Mouse (Mus musculus) frontal cortex, postnatal 14 days (tissue): ENCODE measurements around the gene Tmem178.
"Not testable (repeated sequence)": the region's sequence is repeated elsewhere in the genome, so short reads cannot be mapped to it uniquely, and the experiment has no call there.

Experiments used
- DNase-seq, 2 experiments: peaks; one replicate each; pipeline ENCODE4 v3.0.0; 2022; ENCODE audit warnings: low spot score in 2 of 2

Gene Tmem178

DNA sequence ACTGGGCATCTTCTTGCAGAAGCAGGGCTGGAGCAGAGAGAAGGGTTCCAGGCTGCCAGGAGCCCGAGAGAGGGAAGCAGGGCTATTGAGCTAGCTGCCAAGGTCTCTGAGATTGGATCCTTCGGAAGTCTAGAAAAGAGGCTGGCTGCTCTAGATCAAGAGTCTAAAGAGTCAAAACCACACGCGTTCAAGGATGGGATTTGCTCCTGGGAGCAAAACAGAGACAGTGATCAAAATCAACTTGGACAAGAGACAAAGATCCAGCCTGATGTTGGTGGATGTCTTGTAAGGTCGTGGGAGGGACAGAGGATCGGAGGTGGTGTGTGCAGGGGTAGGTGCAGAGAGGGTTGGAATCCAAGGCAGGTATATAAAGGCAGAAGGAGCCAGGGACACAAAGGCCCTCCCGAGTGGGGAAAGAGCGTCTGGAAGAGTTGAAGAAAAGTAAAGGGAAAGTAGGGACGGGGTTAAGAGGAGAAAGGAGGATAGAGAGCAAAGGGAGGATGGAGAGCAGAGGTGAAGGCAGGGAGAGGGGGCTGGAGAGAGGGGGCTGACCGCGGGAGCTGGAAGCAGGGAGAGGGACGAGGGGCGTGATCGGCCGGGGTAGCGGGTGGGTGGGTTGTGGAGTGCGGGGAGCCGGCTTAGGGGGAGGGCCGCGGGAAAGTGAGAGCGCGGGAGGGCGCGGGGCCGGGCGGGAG, 450 bp upstream of the Tmem178 start:
- DNase-seq: no peak

DNA sequence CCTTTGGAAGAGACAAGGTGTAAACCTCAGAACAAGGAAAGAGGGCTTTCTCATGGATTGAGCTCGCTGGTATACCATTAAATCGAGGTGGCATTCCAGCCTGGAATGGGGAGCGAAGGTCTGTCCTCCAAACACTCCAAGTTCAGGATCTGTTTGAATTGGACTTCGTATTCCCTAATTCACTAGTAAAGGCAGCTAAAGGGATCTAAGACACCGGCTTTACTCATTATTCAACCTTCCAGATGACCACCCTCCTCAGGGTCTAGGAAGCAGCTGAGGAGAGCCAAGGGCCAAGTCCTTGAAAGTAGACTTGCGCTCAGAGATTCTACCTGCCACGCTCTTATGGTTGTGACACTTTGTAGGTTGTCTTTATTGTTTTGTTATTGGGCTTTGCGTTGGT, 1.1 kb downstream of the Tmem178 start:
- DNase-seq: not testable (repeated sequence)

DNA sequence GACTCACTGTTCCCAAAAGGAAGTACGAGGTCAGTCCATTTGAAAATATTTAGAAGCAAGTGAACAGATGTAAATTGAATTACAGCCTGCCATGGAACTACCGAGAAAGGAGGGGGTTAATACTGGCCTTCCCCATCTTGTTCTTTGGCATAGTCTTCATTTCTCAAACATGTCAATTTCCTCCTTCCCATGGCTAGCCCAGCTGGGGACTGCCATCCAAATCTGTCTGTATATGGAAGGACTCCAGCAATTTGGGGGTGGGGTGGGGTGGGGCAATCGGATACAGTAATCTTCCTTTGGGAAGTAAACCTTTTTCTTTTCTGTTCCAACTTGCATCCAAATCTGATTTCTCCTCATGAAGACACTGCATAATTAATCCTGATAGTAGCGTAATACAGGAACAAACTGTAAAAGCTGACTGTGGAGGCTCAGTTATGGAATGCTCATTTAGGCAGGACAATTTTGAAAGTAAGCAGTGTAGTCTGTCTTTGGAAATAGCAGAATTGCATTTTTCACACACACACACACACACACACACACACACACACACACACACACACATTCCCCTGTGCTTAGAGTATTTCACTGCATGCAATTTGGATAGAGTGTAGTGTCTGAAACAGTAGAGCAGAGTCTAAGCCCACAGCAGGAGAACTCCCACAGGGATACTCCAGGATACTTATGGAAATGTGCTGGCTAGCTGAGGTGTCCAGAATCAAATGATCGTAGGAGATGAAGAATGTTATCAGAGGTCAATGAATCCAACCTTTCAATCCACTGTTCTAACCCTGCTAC, 1.9 kb downstream of the Tmem178 start:
- DNase-seq: no peak

DNA sequence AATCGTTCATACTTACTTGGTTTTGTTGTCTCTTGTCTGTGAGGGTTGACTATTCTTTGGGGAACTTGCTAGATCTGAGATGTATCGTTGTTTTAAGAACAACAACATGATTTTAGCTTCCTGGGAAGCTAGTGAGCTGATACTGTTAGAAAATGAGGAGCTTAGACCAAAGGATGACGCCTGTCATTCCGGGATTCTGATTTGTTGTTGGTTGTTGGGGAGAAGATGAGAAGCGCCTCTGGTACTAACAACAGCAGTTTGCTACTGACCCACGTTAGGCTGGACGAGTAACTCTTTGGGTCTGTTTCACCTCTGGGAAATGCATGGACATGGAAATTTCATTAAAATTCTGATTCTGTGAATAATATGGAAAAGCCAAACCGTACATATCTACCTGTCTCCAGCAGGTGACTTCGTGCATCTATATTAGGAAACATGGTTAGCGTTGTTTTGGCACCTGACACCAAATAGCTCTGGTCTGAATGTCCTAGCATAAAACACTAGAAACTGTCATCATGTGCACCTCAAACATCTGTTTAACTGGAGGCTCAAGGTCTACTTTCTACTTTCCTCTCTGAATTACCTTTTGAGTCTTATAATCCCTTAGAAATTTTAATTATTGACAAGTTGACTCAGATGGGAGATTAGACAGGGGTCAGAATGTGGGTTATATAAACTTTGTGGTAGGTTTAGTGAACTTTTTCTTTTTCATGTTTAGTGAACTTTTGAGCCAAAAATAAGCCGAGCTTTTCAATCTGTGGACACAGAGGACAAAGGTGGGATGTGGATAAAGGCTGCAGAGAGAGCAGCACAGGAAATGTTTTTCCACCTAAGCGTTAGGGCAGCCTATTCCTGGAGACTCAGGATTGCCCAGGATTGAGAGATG, 2.9 kb downstream of the Tmem178 start:
- no peak for DNase-seq

DNA sequence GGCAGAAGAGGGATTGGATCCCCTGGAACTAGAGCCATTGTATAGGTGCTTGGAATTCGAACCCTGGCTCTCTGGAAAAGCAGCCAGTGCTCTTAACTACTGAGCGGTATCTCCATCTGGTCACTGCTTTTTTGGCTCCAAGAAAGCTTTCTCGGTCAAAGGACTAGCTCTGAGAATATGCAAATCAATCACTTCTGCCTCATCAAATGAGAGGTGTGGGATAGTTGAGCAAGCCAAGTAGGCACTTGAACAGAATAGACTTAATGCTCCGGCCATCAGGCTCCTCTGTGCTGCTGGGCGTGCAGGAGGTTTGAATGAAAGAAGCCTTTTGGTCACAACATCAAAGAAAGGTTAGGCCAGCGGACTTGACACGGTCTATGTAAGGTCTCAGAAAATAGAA, 5.0 kb downstream of the Tmem178 start:
- DNase-seq: no peak

DNA sequence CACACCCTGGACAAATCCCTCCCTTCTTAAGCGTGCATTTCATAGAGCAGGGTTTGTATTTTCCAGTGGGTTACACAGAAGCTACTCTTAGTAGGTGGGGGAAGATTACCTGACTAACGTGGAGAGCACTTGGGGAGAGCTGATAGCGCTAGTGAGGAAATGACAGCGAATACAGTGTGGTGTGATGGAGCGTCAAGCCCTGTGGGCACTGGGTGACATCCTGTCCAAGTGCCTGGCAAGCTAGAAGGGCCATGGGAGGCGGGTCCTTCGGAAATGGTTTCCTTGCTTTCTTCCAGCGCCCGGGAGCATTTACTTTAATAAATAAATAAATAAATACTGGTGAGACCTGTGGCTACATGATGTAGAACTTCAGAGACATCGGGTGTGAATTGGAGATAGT, 5.5 kb downstream of the Tmem178 start:
- DNase-seq: no peak

DNA sequence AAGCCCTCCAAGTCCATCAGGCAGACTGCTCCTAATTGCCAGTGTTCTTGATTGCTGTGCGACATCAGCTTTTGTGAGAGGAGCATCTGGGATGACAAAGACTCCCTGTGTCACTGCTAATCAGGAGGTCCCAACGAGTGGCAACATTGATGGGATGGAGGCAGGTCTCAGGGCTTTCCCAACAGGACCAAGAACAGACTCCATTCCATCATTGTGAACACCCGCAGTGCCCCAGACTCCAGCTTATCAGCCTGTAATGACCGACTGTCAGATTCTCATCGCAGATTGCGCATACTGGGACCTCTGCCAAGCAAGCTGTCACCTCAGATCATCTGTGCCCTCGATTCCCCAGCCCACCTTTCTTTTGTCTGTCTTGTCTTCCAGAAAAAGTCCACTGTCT, 7.9 kb downstream of the Tmem178 start:
- DNase-seq: no peak

DNA sequence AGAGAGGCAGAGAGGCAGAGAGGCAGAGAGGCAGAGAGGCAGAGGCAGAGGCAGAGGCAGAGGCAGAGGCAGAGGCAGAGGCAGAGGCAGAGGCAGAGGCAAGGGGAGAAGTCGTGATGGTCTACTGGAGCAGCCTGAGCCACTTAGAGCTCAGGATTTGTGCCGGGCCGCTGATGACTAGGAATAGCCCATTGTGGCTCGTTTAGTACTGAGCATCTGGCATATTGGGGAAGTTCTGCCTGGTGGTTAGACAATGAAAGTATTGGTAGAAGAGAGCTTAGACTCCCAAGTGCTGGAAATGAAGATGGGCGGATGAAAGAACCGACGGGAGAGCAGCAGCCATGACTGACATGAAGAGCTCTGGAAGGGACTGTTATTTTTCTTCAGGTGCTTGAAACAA, 11.0 kb downstream of the Tmem178 start:
- DNase-seq: no peak

DNA sequence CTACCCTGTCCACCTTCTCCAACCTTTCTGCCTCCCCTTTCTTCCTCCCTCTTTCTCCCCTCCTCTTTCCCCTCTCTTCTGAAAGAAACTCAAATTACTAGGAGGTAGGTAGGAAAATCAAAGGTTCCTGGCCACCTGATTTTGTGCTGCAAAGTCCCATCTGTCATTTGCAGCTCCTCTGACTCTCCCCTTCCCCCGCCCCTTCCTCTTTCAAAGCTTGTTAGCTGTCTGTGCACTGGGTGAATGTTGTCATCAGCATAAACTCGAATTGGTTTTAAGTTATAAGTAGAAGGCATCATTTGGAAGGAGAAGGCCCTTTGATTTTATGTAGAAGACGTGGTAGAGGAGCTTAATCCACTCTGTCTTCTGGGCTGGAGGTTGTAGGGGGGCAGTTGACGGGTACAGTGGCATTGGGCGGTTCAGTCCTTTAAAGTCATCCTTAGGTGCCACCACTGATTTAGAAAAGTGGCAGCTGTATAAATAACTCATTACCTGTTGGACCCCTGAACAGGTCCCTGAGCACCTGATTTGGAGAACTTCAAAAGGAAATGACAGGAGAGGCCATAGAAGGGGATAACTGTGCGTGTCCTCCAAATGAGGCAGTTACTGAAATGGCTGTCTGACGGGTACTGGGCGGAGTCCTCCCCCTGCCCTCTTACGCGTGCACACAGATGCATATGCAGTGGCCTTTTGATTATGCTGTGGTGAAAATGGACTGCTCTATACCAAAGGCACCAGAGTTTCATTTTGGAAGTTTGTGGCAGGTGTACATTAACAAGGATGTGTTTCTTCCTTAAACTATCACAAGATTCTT, 11.8 kb downstream of the Tmem178 start:
- no peak for DNase-seq

DNA sequence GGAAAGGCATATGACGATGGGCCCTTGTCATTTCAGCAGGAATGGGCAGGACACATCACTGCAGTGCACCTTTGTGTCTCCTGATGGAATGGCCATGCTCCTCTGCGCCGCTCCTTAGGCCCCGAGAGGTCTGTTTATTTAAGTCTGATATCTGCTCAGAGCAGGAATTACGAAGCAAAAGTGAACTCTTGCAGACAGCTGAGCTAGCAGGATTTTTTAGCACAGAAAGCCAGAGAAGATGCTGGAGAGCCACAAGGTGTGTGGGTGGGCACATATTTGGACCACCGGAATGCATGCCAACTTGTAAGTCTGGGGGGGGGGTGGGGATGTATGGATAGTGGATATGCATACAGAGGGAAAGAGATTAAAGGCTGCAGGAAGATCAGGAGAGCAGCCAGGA, 13.9 kb downstream of the Tmem178 start:
- no peak for DNase-seq

DNA sequence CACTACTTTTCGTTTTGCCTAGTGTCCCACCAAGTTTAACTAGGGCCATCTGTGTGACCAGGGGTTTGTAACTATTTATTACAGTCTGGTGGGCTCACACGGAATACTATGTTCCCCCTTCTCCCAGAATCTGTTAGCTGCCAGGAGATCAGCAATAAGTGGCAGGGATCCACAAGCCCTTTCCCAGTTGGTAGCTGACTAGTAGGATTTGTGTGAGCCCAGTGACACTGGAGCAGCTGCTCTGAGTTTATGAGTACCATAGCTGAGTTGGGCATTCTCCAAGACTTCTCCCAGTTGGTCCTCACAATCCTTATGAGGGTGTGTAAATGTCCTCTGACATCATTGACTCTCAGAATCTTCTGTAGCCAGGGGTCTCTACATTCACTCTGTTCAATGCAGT, 15.4 kb downstream of the Tmem178 start:
- DNase-seq: no peak

DNA sequence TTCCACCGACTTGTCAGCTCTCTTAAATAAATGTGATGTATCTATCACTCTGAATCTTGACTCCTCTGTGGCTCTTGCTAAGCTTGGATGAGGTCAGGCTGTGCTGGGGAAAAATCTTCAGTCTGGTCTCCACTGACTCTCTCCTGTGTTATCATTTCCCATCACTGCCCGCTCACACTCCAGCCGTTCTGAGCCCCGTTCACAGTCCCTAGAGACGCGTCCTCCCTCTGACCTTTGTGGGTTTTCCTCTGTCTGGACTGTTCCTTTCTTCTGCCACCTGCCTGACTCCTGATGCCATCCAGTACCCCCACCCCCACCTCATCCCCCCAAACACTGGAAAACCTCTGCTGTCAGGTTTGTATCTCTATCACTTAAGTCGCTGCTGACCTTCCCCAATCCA, 23.0 kb downstream of the Tmem178 start:
- no peak for DNase-seq

DNA sequence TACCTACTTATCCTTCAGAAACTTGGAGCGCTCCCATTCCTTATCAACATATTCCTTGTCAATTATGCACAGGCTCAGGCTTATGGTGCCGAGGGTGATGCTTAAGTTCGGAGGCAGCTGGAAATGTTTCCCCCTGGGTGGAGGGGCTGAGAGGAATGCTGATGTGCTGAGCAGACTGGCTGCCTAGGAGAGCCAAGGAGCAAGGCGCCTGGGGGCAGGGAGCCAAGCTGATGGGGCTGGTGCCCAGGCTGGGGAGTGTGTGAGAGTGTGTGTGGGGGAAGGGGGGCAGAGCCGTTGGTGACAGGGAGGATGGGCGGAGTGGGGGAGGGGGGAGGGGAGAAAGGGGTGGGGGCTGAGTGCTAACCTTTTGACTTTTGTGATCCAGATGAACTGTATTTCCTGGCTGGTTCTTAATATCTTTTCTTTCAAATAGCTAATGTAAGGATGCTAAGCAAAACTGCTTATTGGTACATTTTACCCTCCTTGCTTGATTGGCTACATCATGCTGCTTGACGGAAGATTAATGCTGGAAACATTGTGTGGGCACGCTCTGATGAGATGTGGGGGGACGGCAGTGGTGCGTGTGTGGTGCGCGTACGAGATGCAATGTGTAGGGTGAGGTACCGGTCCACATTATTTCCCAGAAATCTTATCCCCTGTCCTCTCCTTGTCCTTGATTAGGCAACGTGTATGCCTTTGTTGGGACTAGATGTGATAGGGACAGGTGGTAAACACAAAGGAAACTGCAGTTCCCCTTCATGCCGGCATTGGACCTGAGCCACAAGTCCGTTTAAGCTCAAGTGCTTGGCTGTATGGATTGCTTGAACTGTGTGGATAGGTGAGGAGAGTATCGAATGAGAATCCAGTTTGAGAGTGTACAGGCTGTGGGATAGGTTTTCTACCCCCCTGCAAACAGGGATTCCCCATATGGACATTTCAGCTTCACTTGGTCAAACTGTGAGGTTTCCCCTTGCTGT, 25.5 kb downstream of the Tmem178 start:
- peak; percentile 52 to 57 for DNase-seq

DNA sequence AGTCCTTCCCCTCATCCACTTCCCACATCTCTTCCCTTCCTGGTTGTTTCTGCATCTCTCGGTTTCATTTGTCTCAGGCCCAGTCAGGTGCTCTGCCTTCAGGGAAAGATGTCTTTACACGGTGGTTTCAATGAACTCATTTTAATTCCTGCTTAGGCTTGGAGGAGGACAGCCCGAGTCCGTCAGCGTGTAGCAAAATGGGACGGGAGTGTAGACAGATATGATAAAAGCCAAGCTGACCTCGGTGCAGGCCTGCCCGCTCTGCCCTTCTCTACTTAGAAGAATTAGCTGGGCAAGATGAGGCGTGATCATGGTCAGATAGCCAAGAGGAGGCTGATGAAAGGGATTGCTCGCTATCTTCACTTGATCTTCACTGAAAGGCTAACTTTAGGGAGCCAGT, 26.3 kb downstream of the Tmem178 start:
- DNase-seq: no peak

DNA sequence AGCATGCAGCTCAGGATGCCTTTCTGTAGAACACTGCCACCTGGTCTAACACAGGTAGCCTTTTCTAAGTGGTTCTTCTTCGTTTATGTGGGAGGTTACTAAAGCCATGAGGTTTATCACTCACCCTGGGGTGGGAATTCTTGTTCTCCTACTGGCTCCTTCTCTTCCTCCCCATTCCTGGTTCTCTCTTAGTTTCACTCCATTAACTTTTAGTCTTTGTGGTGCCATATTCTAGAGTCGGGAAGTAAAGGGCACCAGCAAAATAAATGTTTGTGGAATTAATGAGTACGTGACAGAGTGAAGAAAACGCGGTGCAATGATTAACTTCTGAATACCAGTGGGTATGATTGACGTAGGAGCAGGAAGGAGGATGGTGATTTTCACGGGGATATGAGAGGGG, 28.5 kb downstream of the Tmem178 start:
- DNase-seq: no peak

DNA sequence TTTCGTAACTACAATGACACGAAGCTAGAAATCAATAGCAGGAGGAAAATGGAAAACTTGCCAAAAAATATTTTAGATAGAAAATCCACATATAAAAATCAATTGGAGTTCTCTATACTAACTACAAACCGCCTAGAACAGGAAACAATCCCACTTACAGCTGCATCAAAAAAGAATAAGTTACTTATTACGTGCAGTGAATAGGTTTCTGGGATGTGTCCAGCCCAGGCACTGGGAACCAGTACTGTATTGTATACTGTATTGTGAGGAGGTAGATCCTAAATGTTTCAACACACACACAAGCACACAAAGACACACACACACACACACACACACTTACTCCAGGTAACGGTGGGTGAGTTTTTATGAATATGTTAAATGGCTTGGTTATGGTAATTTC, 32.8 kb downstream of the Tmem178 start:
- DNase-seq: no peak

DNA sequence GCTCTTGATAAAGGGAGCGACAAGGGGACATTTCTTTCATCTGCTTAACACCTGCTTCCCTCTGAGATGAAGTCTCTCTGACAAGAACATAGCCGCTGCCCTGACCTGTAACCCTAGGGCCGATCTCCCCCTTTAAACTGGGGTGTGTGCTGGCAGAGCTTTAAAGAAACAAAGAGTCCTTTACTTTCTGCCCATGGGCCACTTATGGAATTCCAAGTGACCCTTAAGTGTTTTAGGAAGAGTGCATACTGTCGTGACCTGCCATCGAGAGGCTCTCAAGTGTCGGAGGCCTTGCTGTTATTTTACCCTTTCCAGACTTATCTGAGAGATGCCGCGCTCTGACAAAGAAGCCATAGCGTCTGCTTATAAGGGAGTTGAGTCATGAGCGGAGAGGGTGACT, 35.7 kb downstream of the Tmem178 start:
- no peak for DNase-seq

DNA sequence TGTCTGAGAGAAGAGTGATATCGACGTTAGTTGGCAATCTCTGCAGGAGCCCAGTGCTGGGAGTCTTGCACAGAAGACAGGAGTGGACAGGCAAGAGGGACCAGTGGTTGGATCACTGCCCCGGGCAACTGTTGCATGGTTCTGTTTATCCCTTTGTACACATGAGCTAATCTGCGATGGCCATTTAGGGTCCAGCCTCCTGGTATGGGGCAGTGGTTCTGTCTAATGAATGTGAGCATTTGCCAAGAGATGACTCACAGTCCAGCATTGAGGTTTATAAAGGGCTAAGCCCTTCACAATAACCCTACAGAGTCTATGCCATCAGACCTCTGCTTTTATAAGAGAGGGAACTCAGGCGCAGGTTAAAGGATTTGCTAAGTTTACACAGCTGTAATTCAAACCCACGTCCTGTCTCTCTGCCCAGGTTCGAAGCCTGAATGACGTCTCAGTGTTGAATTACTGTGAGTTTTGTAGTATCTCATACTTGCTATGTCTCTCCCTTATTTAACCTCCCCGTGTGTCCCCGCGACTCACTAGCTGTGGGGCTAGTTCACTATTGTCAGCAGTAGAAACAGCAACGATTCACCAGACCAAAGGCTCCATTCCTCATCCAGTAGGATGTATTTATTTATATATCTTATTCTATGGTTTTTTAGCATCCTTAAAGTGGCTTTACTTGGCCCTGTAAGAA, 37.4 kb downstream of the Tmem178 start:
- DNase-seq: no peak

DNA sequence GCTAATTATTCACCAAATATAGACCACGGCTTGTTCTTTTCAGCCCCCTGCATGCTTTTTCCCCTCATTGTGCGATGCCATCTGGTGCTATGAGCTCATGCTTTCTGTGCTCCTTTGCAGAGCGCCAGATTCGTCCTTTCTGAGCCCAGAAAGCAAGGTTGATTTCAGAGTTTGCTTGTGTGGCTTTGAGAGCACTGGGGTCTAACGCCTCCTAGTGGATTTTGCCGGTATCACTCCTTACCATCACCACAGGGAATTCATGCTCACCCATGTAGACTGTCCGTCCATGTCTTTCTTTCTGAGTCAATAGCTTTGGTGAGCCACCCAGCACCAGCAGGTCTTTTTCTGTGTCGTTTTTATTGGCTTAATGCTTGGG, 38.0 kb downstream of the Tmem178 start:
- peak; percentile 79 to 82 for DNase-seq

DNA sequence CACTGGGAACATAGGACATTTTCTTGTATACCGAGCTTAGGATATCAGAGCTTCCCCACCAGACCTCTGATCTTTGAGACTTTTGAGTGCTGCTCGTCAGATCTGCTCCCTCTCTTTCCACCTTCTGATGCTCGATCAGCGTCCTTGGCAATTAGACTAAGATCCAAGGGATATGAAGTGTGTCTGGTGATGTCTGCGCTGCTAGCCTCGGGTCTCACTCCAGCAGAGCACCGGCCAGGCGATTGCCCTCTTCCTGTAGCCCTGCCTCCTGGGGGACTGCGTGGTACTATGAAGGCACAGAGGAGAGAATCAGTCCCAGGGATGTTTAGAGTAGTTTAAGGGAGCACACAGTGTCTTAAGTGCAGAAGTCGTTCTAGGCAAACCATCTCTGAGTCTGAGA, 38.5 kb downstream of the Tmem178 start:
- DNase-seq: no peak
